Mouse (Mus musculus) c-Kit-positive CD71-negative TER-119-negative erythroid progenitor cells, embryonic 14.5 days (primary cell): ENCODE measurements around the gene Smyd3.

ENCODE experiments used
- DNase-seq: peaks from one replicate; pipeline ENCODE4 v3.0.0-alpha.2; 2013; ENCODE audit warnings: low read depth

The Smyd3 gene

GRCm38 (mm10) chr1:179013021-179013420, 504.8 kb downstream of the Smyd3 start:
- DNase-seq: no peak

GRCm38 (mm10) chr1:179012273-179012672, 505.6 kb downstream of the Smyd3 start:
- DNase-seq: no peak

- DNase-seq: peak; percentile 10
These were observed 507.1 kb downstream of the Smyd3 start for GRCm38 (mm10) chr1:179010756-179011155.

- DNase-seq: no peak
These were observed 507.9 kb downstream of the Smyd3 start for GRCm38 (mm10) chr1:179009911-179010310.

- DNase-seq: no peak
These were observed 513.5 kb downstream of the Smyd3 start for GRCm38 (mm10) chr1:179004133-179004866.

GRCm38 (mm10) chr1:179003406-179004132, 514.3 kb downstream of the Smyd3 start:
- DNase-seq: no peak

GRCm38 (mm10) chr1:178999876-179000528, 517.8 kb downstream of the Smyd3 start:
- DNase-seq: no peak

- no peak for DNase-seq
These were observed 520.0 kb downstream of the Smyd3 start for GRCm38 (mm10) chr1:178997870-178998269.

- DNase-seq: no peak
These were observed 523.6 kb downstream of the Smyd3 start for GRCm38 (mm10) chr1:178994263-178994662.

GRCm38 (mm10) chr1:178992503-178992902, 525.3 kb downstream of the Smyd3 start:
- DNase-seq: no peak

GRCm38 (mm10) chr1:178991470-178991869, 526.4 kb downstream of the Smyd3 start:
- DNase-seq: no peak

GRCm38 (mm10) chr1:178991045-178991444, 526.8 kb downstream of the Smyd3 start:
- DNase-seq: no peak

GRCm38 (mm10) chr1:178989485-178989884, 528.4 kb downstream of the Smyd3 start:
- DNase-seq: no peak

GRCm38 (mm10) chr1:178988176-178988575, 529.7 kb downstream of the Smyd3 start:
- no peak for DNase-seq

- no peak for DNase-seq
These were observed 536.2 kb downstream of the Smyd3 start for GRCm38 (mm10) chr1:178981641-178982040.

GRCm38 (mm10) chr1:178980185-178980584, 537.7 kb downstream of the Smyd3 start:
- no peak for DNase-seq

- DNase-seq: no peak
These were observed 539.1 kb downstream of the Smyd3 start for GRCm38 (mm10) chr1:178978617-178979245.

- DNase-seq: no peak
These were observed 545.8 kb downstream of the Smyd3 start for GRCm38 (mm10) chr1:178972055-178972454.

GRCm38 (mm10) chr1:178961661-178962060, 556.2 kb downstream of the Smyd3 start:
- no peak for DNase-seq

- peak; percentile 42 for DNase-seq
These were observed 557.8 kb downstream of the Smyd3 start for GRCm38 (mm10) chr1:178960015-178960559.

GRCm38 (mm10) chr1:178958641-178959040, 559.2 kb downstream of the Smyd3 start:
- DNase-seq: no peak

- no peak for DNase-seq
These were observed 564.9 kb downstream of the Smyd3 start for GRCm38 (mm10) chr1:178952910-178953309.
